13 mouse cellular contexts compared by ENCODE assay signal in the genomic region with DNA sequence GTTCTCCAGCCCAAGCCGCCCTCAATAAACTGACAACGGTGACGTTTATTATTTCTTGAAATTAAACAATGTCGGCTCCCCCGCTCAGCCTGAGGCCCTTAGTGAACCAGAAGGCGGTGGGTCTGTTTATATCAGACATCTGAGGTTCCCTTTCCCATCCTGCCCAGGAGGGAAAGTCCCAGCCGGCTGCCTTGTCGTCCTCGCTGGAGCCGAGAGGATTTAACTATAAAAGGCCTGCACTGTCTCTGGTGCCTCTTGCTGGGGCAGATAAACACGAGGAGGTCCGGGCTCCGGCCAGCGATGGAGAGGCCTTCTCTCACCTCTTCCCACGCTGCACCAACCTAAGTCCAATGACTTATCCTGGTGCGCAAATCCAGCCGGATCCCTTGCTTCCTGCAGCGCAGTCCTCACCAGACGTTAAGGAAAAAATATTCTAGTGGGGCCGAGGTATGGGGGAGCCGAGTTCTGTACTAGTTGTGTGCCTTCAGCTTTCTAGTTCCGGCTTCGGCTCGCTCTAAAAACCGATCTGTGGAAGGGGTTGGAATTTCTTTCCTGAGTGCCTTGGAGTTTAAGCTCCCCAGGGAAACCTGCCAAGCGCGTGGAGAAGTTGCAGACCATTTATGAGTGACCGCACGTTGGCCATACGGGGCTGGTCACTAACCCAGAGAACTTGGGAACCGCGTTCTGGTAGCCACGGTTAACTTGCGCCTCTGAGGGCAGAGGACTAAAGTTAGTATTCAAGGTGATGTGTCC. TPM values are rescaled to one million over a fixed set of nuclear protein-coding genes. Genes with fewer than 3 reads are reported as not detected.
DNase-seq lines count a peak whose midpoint lies in the region; ATAC-seq and TF ChIP-seq lines count a peak whose summit lies in the region.
"Had no signal": no experiment of that assay in that cellular context is flagged by ENCODE, and none has a peak within 500 bp of the region (broad histone marks: within the 10 kb centered on the region; RNA-seq: fewer than 3 reads in every experiment).

No protein-coding gene starts in this region.

- no peak for ATAC-seq in midbrain, postnatal 0 days (ENCODE audit: low FRiP score)
- ATAC-seq in embryonic facial prominence, embryonic 14.5 days (ENCODE audit: low read depth) = no peak
- ATAC-seq in limb, embryonic 14.5 days (ENCODE audit: low FRiP score, low read depth) = no peak
- ATAC-seq: hindbrain, embryonic 16.5 days; midbrain, embryonic 13.5 days had no signal

- no peak overlapping the region for H3K4me2 ChIP-seq in midbrain, postnatal 0 days (ENCODE audit: low read depth, low read length, poor library complexity, severe bottlenecking)
- H3K4me2 ChIP-seq in embryonic facial prominence, embryonic 14.5 days (ENCODE audit: low read depth, low read length) = no peak overlapping the region
- peak overlapping the region; percentile 66 for H3K4me2 ChIP-seq in limb, embryonic 14.5 days (replicated peaks; ENCODE audit: low read depth, low read length, severe bottlenecking)
- H3K4me2 ChIP-seq: midbrain, embryonic 13.5 days had no signal

- no peaks in the 10 kb centered on the region for H3K9me3 ChIP-seq in midbrain, embryonic 10.5 days (replicated peaks)
- H3K9me3 ChIP-seq in midbrain, postnatal 0 days (ENCODE audit: low read length) = no peaks in the 10 kb centered on the region
- no peaks in the 10 kb centered on the region for H3K9me3 ChIP-seq in embryonic facial prominence, embryonic 14.5 days (ENCODE audit: control insufficient read depth, low read length)
- no peaks in the 10 kb centered on the region for H3K9me3 ChIP-seq in limb, embryonic 14.5 days (ENCODE audit: control insufficient read depth, low read length)
- H3K9me3 ChIP-seq: midbrain, embryonic 13.5 days had no signal

- DNase-seq in cerebellum, postnatal 10 days = peak; percentile 4 to 17
- DNase-seq in cerebellum, postnatal 25 days = no peak
- DNase-seq in midbrain, embryonic 10.5 days (ENCODE audit: low spot score) = peak; percentile 47
- DNase-seq in midbrain, postnatal 0 days (ENCODE audit: low spot score) = no peak
- no peak for DNase-seq in embryonic facial prominence, embryonic 14.5 days (ENCODE audit: low spot score)
- DNase-seq in limb, embryonic 14.5 days (ENCODE audit: low spot score) = no peak
- no peak for DNase-seq in adrenal gland, postnatal 36 days
- DNase-seq in adrenal gland, adult (ENCODE audit: inconsistent age in 2 of 2, low spot score in 1 of 2) = no peak
- DNase-seq: kidney, postnatal 36 days had no signal

- no peak for TF ChIP-seq POLR2A in limb, embryonic 14.5 days (IDR thresholded peaks at IDR 0.05; ENCODE audit: borderline replicate concordance, extremely low read depth, insufficient read depth, insufficient read length)

- WGBS in midbrain, embryonic 10.5 days = under 1% methylated on average over 34 of the region's 34 CpGs
- under 1% methylated on average over 34 of the region's 34 CpGs for WGBS in midbrain, postnatal 0 days
- WGBS in embryonic facial prominence, embryonic 14.5 days = 2% methylated on average over 34 of the region's 34 CpGs
- WGBS in limb, embryonic 14.5 days = 2% methylated on average over 34 of the region's 34 CpGs

- H3K4me1 ChIP-seq in midbrain, embryonic 10.5 days = peaks cover 42% of the 10 kb centered on the region
- H3K4me1 ChIP-seq in midbrain, postnatal 0 days (ENCODE audit: insufficient read depth, low read length) = no peaks in the 10 kb centered on the region
- peaks cover under 1% of the 10 kb centered on the region; the same call in 1 of the 2 replicates for H3K4me1 ChIP-seq in embryonic facial prominence, embryonic 14.5 days (ENCODE audit: control insufficient read depth, insufficient read depth, low read length)
- H3K4me1 ChIP-seq in limb, embryonic 14.5 days (ENCODE audit: control insufficient read depth, insufficient read depth, low read length) = peaks cover 3% of the 10 kb centered on the region; the same call in 1 of the 2 replicates

- no peak overlapping the region for H3K9ac ChIP-seq in midbrain, postnatal 0 days (replicated peaks; ENCODE audit: low read length, poor library complexity, severe bottlenecking)
- H3K9ac ChIP-seq in embryonic facial prominence, embryonic 14.5 days (ENCODE audit: low read depth, low read length) = no peak overlapping the region
- peak overlapping the region; percentile 94 for H3K9ac ChIP-seq in limb, embryonic 14.5 days (ENCODE audit: low read depth, low read length, severe bottlenecking)
- H3K9ac ChIP-seq: midbrain, embryonic 13.5 days had no signal

- H3K36me3 ChIP-seq in midbrain, embryonic 10.5 days = no peaks in the 10 kb centered on the region
- H3K36me3 ChIP-seq in midbrain, postnatal 0 days (ENCODE audit: insufficient read depth, low read length) = no peaks in the 10 kb centered on the region
- no peaks in the 10 kb centered on the region for H3K36me3 ChIP-seq in embryonic facial prominence, embryonic 14.5 days (ENCODE audit: control insufficient read depth, insufficient read depth, low read length)
- peaks cover 35% of the 10 kb centered on the region; the same call in 1 of the 2 replicates for H3K36me3 ChIP-seq in limb, embryonic 14.5 days (ENCODE audit: control insufficient read depth, insufficient read depth, low read length)
- H3K36me3 ChIP-seq: midbrain, embryonic 13.5 days had no signal

- peaks cover 100% of the 10 kb centered on the region for H3K27me3 ChIP-seq in midbrain, embryonic 10.5 days (ENCODE audit: low read depth, poor library complexity, severe bottlenecking)
- peaks cover 79% of the 10 kb centered on the region for H3K27me3 ChIP-seq in midbrain, postnatal 0 days (ENCODE audit: insufficient read depth, low read length)
- peaks cover 99% of the 10 kb centered on the region for H3K27me3 ChIP-seq in embryonic facial prominence, embryonic 14.5 days (replicated peaks; ENCODE audit: control insufficient read depth, insufficient read depth, low read length)
- peaks cover 72% of the 10 kb centered on the region for H3K27me3 ChIP-seq in limb, embryonic 14.5 days (ENCODE audit: control insufficient read depth, insufficient read depth, low read length)

- H3K27ac ChIP-seq in midbrain, embryonic 10.5 days (replicated peaks) = no peak overlapping the region
- H3K27ac ChIP-seq in midbrain, postnatal 0 days (ENCODE audit: low read depth, low read length) = no peak overlapping the region
- no peak overlapping the region for H3K27ac ChIP-seq in embryonic facial prominence, embryonic 14.5 days (replicated peaks; ENCODE audit: low read depth, low read length)
- H3K27ac ChIP-seq in limb, embryonic 14.5 days (replicated peaks; ENCODE audit: low read depth, low read length) = peak overlapping the region; percentile 96
- H3K27ac ChIP-seq: midbrain, embryonic 13.5 days had no signal

- no peak overlapping the region for H3K4me3 ChIP-seq in midbrain, embryonic 10.5 days
- H3K4me3 ChIP-seq in midbrain, postnatal 0 days (ENCODE audit: low read depth, low read length) = no peak overlapping the region
- 0 out of 2 replicates have a peak overlapping the region, but pooled peaks have one; percentile 3 for H3K4me3 ChIP-seq in embryonic facial prominence, embryonic 14.5 days (ENCODE audit: low read depth, low read length)
- H3K4me3 ChIP-seq in limb, embryonic 14.5 days (replicated peaks; ENCODE audit: low read length) = peak overlapping the region; percentile 54
- H3K4me3 ChIP-seq: midbrain, embryonic 13.5 days had no signal

- TF ChIP-seq CTCF in midbrain, postnatal 0 days (IDR thresholded peaks at IDR 0.05) = no peak

RNA-seq across cellular contexts. Expression of a gene that starts 7.3 kb away (rescaled TPM):
- polyA plus RNA-seq in midbrain, embryonic 10.5 days (2016; fragmentation: Nextera tagmentation; extraction: Ambion mirVana) = 0.10 and 0.20 TPM in 2 replicates
- total RNA-seq in midbrain, postnatal 0 days (2014; rRNA removed) = not detected in 2 replicates
- polyA plus RNA-seq in midbrain, postnatal 0 days (2015; fragmentation: Nextera tagmentation; extraction: Ambion mirVana) = 0.04 TPM in 1 of 2 replicates, not detected in the other
- polyA plus RNA-seq in embryonic facial prominence, embryonic 14.5 days (2014; fragmentation: Nextera tagmentation; extraction: Ambion mirVana) = 0.24 and 1.5 TPM in 2 replicates
- polyA plus RNA-seq in limb, embryonic 14.5 days (2012; rRNA removed) = 36.9 and 39.3 TPM in 2 replicates
- 22.4 and 29.3 TPM in 2 replicates for polyA plus RNA-seq in limb, embryonic 14.5 days (2014; fragmentation: Nextera tagmentation; extraction: Ambion mirVana)
- under 1 TPM; 0.26 to 0.30 TPM for total RNA-seq in adrenal gland, postnatal 36 days (2021)
- total RNA-seq: left cerebral cortex, postnatal 14 days had no signal
- polyA plus RNA-seq: cortical plate, adult 2 months; midbrain, embryonic 13.5 days had no signal

Comparison
In these comparisons a context has a peak if more than half of its experiments do, and no peak if none do; other contexts are left out.
1. DNase-seq: peak in cerebellum, postnatal 10 days (2 of 2) and midbrain, embryonic 10.5 days (single experiment); none in cerebellum, postnatal 25 days (0 of 2), midbrain, postnatal 0 days (single experiment), embryonic facial prominence, embryonic 14.5 days (single experiment), limb, embryonic 14.5 days (single experiment), adrenal gland, postnatal 36 days (0 of 2) and adrenal gland, adult (0 of 2).
2. H3K4me3 ChIP-seq: peak in embryonic facial prominence, embryonic 14.5 days (single experiment) and limb, embryonic 14.5 days (single experiment); none in midbrain, embryonic 10.5 days (single experiment) and midbrain, postnatal 0 days (single experiment).